Mouse (Mus musculus) B cell, adult 2 months (primary cell): Measurements from ENCODE around the gene Bcl7a.

ENCODE experiments used
- DNase-seq, 2 experiments: peaks; one replicate each; pipeline ENCODE4 v3.0.0; 2022

Gene Bcl7a

DNA sequence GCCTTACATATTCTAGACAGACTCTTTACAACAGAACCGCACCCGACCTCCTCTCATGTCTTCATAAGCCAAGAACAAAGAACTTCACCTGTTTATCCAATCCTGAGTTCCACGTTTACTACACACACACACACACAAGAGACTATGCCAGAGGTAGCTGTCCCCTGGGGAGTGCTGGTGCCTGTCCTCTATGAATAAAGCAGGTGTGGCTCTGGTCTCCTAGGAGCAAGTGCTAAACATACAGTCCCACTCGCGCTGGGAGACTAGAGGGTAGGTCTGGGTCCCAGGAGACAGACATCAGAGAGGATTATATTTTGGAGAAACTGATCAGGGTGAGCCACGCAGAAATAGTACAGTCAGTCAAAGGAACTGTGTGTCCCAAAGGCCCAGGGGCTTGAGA lies 10.1 kb upstream of the Bcl7a start:
- no peak for DNase-seq

DNA sequence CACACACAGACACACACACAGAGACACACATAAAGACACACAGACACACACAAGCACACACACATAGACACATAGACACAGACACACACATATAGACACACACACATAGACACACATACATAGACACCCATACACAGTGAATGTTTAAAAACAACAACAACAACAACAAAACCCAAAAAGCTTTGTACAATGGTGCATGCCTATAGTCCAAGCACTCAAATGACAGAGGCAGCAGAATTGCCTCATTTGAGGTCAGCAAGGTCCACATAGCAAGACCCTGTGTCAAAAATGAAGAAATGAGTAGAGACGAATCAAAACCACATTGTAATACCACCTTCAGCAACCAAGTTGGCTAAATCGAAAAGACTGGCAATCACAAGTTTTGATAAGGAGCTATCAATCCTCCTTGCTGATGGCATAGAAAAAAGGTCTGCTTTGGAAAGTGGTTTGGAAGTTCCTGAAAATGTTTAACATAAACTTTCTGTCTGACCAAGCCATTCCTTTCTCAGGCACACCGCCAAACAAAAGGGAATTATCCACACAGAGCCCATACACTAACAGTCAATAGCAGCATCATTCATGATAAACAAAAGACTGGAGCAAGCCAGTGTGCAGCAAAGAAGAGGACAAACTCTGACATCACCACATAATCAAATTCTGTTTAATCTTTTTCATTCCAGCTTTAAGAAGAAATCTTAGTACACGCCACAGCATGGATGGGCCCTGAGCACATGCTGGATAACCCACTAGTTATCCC lies 7.3 kb upstream of the Bcl7a start:
- DNase-seq = no peak

GRCm38 (mm10) chr5:123338463-123338862 lies 5.2 kb upstream of the Bcl7a start:
- DNase-seq = no peak

GRCm38 (mm10) chr5:123344628-123344962 lies 961 bp downstream of the Bcl7a start:
- no peak for DNase-seq

DNA sequence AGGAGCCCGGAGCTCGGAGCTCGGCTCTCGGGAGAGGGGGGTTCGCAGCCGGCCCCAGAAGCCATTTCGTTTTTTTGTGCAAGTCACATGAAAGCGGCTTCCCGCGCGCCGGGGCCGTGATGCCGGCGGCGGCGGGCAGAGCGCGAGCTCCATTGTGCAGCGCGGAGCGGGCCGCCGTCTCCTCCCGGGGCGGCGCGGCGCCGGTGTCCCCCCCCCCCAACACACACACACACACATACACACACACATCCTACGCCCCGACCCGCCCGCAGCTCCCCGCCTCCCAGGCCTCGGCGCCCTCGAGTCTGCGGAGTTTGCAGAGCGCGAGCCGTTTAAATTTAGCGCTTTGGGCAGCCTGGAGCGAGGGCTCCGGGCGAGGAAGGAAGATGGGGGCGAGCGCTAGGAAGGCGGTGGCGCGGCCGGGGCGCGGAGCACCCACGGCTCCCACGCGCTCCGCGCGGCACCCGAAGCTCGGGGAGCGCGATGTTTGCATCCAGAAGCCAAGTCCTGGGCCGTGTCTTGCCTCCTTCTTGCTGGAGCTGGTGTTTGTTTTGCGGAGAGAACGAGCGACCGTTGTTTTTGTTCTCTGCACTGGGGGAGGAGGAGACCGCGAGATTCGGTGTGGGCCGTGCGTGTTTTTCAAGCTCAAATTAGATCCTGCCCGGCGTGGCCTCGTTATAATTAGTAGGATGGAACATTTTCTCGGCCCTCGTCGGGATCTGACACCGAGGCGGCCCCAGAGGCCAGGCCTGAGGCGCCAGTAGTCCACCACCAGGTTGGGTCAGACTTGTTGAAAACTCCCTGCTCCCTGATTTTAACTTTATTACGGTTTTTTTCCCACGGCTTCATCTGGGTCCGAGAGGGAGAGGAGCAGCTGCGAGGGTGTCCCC lies 1.6 kb downstream of the Bcl7a start:
- peak; percentile 59 to 61 for DNase-seq

DNA sequence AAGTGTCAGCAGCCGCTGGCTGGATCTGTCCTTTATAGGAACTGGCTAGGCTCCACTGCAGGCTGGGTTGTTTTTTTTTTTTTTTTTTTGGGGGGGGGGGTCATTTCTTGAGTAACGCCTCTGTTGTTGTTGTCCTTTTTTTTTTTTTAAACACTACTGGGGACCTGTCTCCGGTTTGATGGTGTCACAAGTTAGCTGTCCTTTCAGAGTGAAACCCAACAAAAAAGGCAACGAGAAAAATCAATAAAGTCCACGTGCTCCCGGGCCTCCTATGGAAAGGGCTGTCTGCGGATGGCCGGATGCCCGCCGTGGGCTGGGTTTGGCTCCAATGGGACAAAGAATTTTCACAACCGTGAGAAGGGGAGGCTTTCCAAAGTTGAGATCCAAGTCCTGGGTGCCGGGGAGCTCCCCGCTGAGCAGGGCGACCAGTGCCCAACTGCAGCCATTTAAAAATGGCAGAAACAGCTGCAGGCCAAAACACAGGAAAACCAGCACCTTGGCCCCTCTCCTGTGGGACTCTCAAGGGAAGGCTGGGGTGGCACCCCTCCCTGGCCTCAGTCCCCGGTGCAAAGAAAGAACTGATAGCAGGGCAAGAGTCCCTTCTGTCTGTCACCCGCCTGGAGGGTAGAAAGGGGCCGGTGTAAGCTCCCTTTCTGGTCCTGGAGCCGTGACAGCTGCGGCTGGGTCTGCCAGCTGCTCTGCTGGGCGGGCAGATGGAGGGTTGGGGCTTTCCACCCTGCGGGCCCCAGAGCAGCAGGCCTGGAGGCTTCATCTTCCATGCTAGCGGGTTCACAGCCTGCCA lies 2.4 kb downstream of the Bcl7a start:
- peak; percentile 63 for DNase-seq

- DNase-seq = no peak
These were observed 3.2 kb downstream of the Bcl7a start for GRCm38 (mm10) chr5:123346701-123347270.

- no peak for DNase-seq
These were observed 4.4 kb downstream of the Bcl7a start for GRCm38 (mm10) chr5:123347985-123348384.

- DNase-seq = peak; percentile 73 to 74
These were observed 6.8 kb downstream of the Bcl7a start for GRCm38 (mm10) chr5:123350386-123350785.

DNA sequence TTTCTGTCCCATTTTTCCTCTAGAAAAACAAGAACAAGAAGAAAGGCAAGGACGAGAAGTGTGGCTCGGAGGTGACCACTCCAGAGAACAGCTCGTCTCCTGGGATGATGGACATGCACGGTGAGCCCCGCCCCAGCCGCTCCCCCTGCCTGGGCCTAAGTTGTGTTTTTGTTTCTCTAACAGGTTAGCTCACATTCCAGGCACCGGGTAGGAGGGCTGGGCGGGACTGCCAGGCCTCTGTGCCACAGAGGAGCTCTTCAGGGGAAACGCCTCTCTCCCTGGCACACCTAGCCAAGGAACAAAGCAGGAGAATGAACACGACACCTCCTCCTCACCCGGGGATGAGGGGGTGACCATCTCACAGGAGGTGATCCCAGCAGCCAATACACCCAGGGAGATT lies 12.3 kb downstream of the Bcl7a start:
- DNase-seq = no peak

DNA sequence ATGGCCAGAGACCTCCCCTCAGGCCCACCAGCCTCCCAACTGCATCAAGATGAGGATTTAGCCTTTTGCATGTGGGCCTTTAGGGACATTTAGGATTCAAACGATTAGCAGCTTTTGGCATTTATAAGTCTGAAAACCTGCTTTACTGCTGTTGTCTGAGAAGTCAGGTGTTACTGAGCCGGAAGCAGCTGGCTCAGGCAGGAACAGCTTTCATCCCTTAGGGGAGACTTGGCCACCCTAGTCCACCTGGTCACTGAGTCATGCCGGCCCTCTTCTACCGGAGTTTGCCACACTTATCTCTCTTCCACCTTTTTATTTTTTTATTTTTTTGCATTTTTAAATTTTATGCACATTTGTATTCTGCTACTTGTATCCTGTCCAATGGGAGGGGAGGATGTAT lies 13.6 kb downstream of the Bcl7a start:
- DNase-seq = no peak

- no peak for DNase-seq
These were observed 15.8 kb downstream of the Bcl7a start for GRCm38 (mm10) chr5:123359431-123359830.

GRCm38 (mm10) chr5:123362911-123363310 lies 19.3 kb downstream of the Bcl7a start:
- no peak for DNase-seq

GRCm38 (mm10) chr5:123364302-123364971 lies 20.8 kb downstream of the Bcl7a start:
- no peak for DNase-seq

GRCm38 (mm10) chr5:123368869-123369488 lies 25.3 kb downstream of the Bcl7a start:
- DNase-seq = peak; percentile 72 to 74

GRCm38 (mm10) chr5:123370049-123370448 lies 26.4 kb downstream of the Bcl7a start:
- DNase-seq = no peak

DNA sequence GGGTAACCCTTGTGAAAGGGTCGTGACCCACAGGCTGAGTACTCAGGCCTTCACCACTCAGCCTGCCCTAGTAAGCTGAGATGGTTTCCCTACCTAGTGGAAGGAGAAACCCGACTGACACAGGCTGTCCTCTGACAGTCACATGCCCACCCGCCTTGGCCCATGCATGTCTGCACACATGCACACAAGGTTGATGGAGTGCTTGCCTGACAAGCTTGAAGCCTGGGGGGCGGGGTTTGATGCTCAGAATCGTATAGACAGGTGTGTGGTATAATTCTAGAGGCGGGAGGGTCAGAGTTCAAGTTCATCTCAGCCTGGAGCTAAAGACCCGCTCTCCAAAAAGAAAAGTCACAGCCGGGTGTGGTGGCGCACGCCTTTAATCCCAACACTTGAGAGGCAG lies 31.6 kb downstream of the Bcl7a start:
- DNase-seq = no peak

- DNase-seq = no peak
These were observed 32.3 kb downstream of the Bcl7a start for GRCm38 (mm10) chr5:123375793-123376452.

- DNase-seq = peak in 1 of 2 experiments; percentile 19
These were observed 32.9 kb downstream of the Bcl7a start for GRCm38 (mm10) chr5:123376569-123376968.

- peak; percentile 92 for DNase-seq
These were observed 33.7 kb downstream of the Bcl7a start for GRCm38 (mm10) chr5:123377120-123377955.
